Mouse (Mus musculus) heart, postnatal 0 days (tissue): ENCODE results near the gene Commd8. TPM values are rescaled to one million over a fixed set of nuclear protein-coding genes. Genes with fewer than 3 reads are reported as not detected.
"Not testable (repeated sequence)": the region's sequence is repeated elsewhere in the genome, so short reads cannot be mapped to it uniquely, and the experiment has no call there.

Experiments
- ATAC-seq: fragments of 200-750 bp; cut with Nextera tagmentation; 2 replicates; pipeline ENCODE4 v1.8.0; 2017; ENCODE audit warnings: low read depth, moderate number of reproducible peaks, moderate library complexity; ENCODE audit not compliant: insufficient read depth
- DNase-seq: peaks from one replicate; pipeline ENCODE4 v3.0.0-alpha.2; 2016; ENCODE audit warnings: low spot score
- H3K27ac ChIP-seq: fragments of 300-500 bp; sonication (generic); 2 replicates; pipeline ENCODE4 v1.5.1; 2014; ENCODE audit warnings: low read depth, mild to moderate bottlenecking
- H3K27me3 ChIP-seq: fragments of 300-500 bp; sonication (generic); 2 replicates; pipeline ENCODE4 v1.6.1; 2014; ENCODE audit warnings: low read length, mixed read lengths; ENCODE audit not compliant: control insufficient read depth, insufficient read depth
- H3K36me3 ChIP-seq: fragments of 300-500 bp; sonication (generic); replicated peaks from 2 replicates; pipeline ENCODE4 v1.6.1; 2014; ENCODE audit warnings: low read length, mixed read lengths; ENCODE audit not compliant: control insufficient read depth, insufficient read depth
- H3K4me1 ChIP-seq: fragments of 300-500 bp; sonication (generic); 2 replicates; pipeline ENCODE4 v1.6.1; 2014; ENCODE audit warnings: antibody characterized with exemption; ENCODE audit not compliant: control insufficient read depth, insufficient read depth
- H3K4me2 ChIP-seq: fragments of 300-500 bp; sonication (generic); 2 replicates; pipeline ENCODE4 v1.6.1; 2014; ENCODE audit warnings: low read depth, mild to moderate bottlenecking, low read length, moderate library complexity
- H3K4me3 ChIP-seq: fragments of 300-500 bp; sonication (generic); 2 replicates; pipeline ENCODE4 v1.5.1; 2014; ENCODE audit warnings: low read depth, low read length
- H3K9ac ChIP-seq: fragments of 300-500 bp; sonication (generic); replicated peaks from 2 replicates; pipeline ENCODE4 v1.6.1; 2014; ENCODE audit warnings: low read depth, low read length, mixed read lengths
- H3K9me3 ChIP-seq: fragments of 300-500 bp; sonication (generic); replicated peaks from 2 replicates; pipeline ENCODE4 v1.6.1; 2016; ENCODE audit warnings: low read length; ENCODE audit not compliant: control insufficient read depth
- CTCF ChIP-seq: IDR thresholded peaks from 2 replicates; pipeline ENCODE4 v1.5.1; 2016; ENCODE audit warnings: antibody characterized with exemption, control low read depth, low read depth
- EP300 ChIP-seq: IDR thresholded peaks from 2 replicates; pipeline ENCODE4 v1.6.1; 2016; ENCODE audit warnings: antibody characterized with exemption, low read depth
- WGBS: fragments of 180-500 bp; shearing (Covaris S2); extraction: QIAGEN DNeasy Blood & Tissue Kit; methylation state at CpG from one replicate; pipeline ENCODE4 v1.1.7; 2014; 5-methylcytosine and 5-hydroxymethylcytosine counted together
- polyA plus RNA-seq: library from polyadenylated mRNA; unstranded; fragments of >200 nt; fragmentation: Nextera tagmentation; extraction: Ambion mirVana; gene quantifications from 2 replicates; pipeline ENCODE4 v1.2.1, GENCODE M21; 2015
- total RNA-seq: library from RNA; depleted of rRNA; stranded (reverse); fragments of >200 nt; gene quantifications from 2 replicates; pipeline ENCODE4 v1.2.3, GENCODE M21; 2014; ENCODE audit warnings: low replicate concordance

Gene Commd8
- total and polyA plus RNA-seq, 2 experiments from 2014 or later = 15.1 to 80.7 TPM

DNA sequence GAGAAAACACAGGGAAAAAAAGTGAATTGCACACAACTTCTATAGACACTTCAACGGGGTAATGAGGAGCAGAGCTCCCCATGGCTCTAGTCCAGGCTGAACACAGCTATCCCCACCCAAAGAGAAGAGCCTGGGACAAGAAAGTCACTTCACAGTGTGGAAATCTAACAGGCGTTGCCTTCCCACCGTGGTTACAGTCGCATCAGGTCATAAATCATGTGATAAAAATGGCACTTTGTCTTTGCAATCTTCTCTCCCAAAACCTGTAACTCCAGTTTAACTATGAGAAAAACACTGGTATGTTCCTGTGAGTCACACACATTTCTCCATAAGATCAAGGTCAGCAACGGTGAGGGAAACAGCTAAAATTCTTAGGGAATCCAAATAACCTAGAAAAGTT lies 11.4 kb downstream of the Commd8 start:
- ATAC-seq = no peak

DNA sequence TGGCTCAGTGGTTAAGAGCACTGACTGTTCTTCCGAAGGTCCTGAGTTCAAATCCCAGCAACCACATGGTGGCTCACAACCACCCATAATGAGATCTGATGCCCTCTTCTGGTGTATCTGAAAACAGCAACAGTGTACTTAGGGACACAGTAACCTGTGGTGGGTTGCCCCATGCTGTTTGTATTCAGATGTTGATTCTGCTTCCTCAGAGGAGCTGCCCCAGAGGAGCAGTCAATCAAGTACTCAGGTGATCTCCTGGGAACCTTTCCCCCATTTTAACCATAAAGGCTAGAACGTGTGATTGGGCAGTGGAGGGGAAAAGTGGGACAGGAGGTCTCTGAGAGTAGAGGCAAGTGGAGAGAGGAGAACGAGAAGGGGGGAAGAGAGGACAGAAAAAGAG lies 12.3 kb downstream of the Commd8 start:
- not testable (repeated sequence) for H3K4me1 ChIP-seq, H3K4me3 ChIP-seq, H3K9me3 ChIP-seq, H3K9ac ChIP-seq, ATAC-seq, H3K27me3 ChIP-seq, DNase-seq, H3K4me2 ChIP-seq, H3K27ac ChIP-seq
- peaks cover 41% of the 10 kb centered on the region for H3K36me3 ChIP-seq
- WGBS = 84% methylated on average over 3 of the region's 3 CpGs

More for the DNA sequence above, 11.4 kb downstream of the Commd8 start:
- no peaks in the 10 kb centered on the region for H3K9me3 ChIP-seq
- no peak for DNase-seq
- H3K27ac ChIP-seq = no peak overlapping the region
- no peaks in the 10 kb centered on the region for H3K27me3 ChIP-seq
- H3K36me3 ChIP-seq = peaks cover 50% of the 10 kb centered on the region
- H3K4me2 ChIP-seq = no peak overlapping the region
- 0 out of 2 replicates have a peak, but pooled peaks cover 3% of the 10 kb centered on the region for H3K4me1 ChIP-seq
- H3K4me3 ChIP-seq = no peak overlapping the region
- H3K9ac ChIP-seq = no peak overlapping the region
- WGBS = 86% methylated on average over 5 of the region's 5 CpGs
- TF ChIP-seq CTCF (no peak), EP300 (no peak)

DNA sequence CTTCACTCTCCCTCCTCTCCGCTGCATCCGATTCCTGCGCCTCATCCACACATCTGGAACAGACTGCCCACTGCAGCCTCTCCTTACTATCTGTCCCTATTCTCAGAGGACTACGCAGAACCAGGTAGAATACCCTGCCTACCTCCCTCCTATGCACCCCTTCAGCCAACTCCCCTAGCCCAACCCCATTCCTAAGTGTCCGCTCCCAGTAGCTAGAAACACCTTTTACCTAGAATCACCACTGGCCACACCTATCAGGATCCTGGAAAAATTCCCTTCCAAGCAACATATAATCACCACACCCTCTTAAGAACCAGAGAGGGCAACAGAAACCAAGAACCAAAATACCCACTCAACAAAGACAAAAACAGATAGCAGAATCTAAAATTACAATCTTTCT lies 17.1 kb downstream of the Commd8 start:
- Histone ChIP-seq H3K4me1 (no peaks in the 10 kb centered on the region), H3K9me3 (no peaks in the 10 kb centered on the region), H3K4me3 (no peak overlapping the region), H3K27me3 (no peaks in the 10 kb centered on the region), H3K27ac (no peak overlapping the region), H3K4me2 (no peak overlapping the region), H3K9ac (no peak overlapping the region), H3K36me3 (0 out of 2 replicates have a peak, but pooled peaks cover 2% of the 10 kb centered on the region)
- ATAC-seq (no peak), DNase-seq (no peak)
- no peak for TF ChIP-seq EP300
- 96% methylated on average over 5 of the region's 5 CpGs for WGBS

GRCm38 (mm10) chr5:72148679-72149078 lies 19.3 kb downstream of the Commd8 start:
- no peak for TF ChIP-seq EP300
- no peak for TF ChIP-seq CTCF
- DNase-seq (no peak), ATAC-seq (no peak)
- Histone ChIP-seq H3K27ac (no peak overlapping the region), H3K4me2 (no peak overlapping the region), H3K9me3 (no peaks in the 10 kb centered on the region), H3K4me3 (no peak overlapping the region), H3K36me3 (no peaks in the 10 kb centered on the region), H3K9ac (no peak overlapping the region), H3K4me1 (no peaks in the 10 kb centered on the region), H3K27me3 (no peaks in the 10 kb centered on the region)
- 82% methylated on average over 5 of the region's 5 CpGs for WGBS

DNA sequence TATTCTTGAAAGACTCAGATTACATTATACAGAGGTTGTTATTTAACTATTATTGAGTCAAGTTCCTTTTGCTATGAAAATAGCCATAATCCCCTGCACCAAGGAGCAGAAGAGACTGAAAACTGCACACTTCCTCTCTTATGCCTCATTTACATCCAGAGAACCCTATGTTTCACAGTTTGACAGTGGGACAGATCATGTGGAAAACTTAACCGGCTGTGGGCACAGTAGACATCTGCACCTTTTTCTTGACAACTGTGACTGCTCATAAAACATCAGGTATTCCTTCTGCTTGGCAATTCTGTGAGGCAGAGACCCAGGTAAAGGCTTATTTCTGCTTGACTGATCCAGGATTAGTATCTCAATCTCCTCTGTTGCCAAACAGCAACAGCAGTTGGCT lies 28.4 kb downstream of the Commd8 start:
- Histone ChIP-seq H3K4me2 (no peak overlapping the region), H3K36me3 (no peaks in the 10 kb centered on the region), H3K4me3 (no peak overlapping the region), H3K9ac (no peak overlapping the region), H3K9me3 (no peaks in the 10 kb centered on the region), H3K4me1 (no peaks in the 10 kb centered on the region), H3K27ac (no peak overlapping the region), H3K27me3 (no peaks in the 10 kb centered on the region)
- ATAC-seq = no peak
- WGBS = 68% methylated on average over 1 of the region's 1 CpGs
- DNase-seq = no peak
- TF ChIP-seq EP300 (no peak), CTCF (no peak)

GRCm38 (mm10) chr5:72138256-72138655 lies 29.7 kb downstream of the Commd8 start:
- WGBS = 84% methylated on average over 7 of the region's 7 CpGs
- no peak for DNase-seq
- H3K36me3 ChIP-seq = no peaks in the 10 kb centered on the region
- no peaks in the 10 kb centered on the region for H3K4me1 ChIP-seq
- H3K27ac ChIP-seq = no peak overlapping the region
- H3K9me3 ChIP-seq = no peaks in the 10 kb centered on the region
- H3K4me2 ChIP-seq = no peak overlapping the region
- no peaks in the 10 kb centered on the region for H3K27me3 ChIP-seq
- no peak overlapping the region for H3K4me3 ChIP-seq
- no peak for ATAC-seq
- TF ChIP-seq EP300 (no peak), CTCF (no peak)
- H3K9ac ChIP-seq = no peak overlapping the region
